Mouse (Mus musculus): Measurements from ENCODE around the gene Olfr1371. TPM values are rescaled to one million over a fixed set of nuclear protein-coding genes. Genes with fewer than 3 reads are reported as not detected.

Olfr1371 gene
- polyA plus RNA-seq, 1 experiment from 2014 or later: not detected

Other genes with a start within 250 kb of the Olfr1371 start
- 102 and 109 TPM in 2 replicates for gene Cdkn2aipnl, start 246.3 kb downstream of the Olfr1371 start, polyA plus RNA-seq (2015; fragmentation: Nextera tagmentation; extraction: Ambion mirVana)
- 214 and 215 TPM in 2 replicates for gene Ube2b, start 213.2 kb downstream of the Olfr1371 start, polyA plus RNA-seq (2015; fragmentation: Nextera tagmentation; extraction: Ambion mirVana)
- gene Cdkl3, start 209.8 kb downstream of the Olfr1371 start, polyA plus RNA-seq (2015; fragmentation: Nextera tagmentation; extraction: Ambion mirVana): 6.5 and 7.0 TPM in 2 replicates
- gene Ppp2ca, start 115.3 kb downstream of the Olfr1371 start, polyA plus RNA-seq (2015; fragmentation: Nextera tagmentation; extraction: Ambion mirVana): 75.7 and 76.9 TPM in 2 replicates
- gene Olfr1373, start 68.5 kb downstream of the Olfr1371 start, polyA plus RNA-seq (2015; fragmentation: Nextera tagmentation; extraction: Ambion mirVana): not detected in 2 replicates
- gene Skp1a, start 18.0 kb upstream of the Olfr1371 start, polyA plus RNA-seq (2015; fragmentation: Nextera tagmentation; extraction: Ambion mirVana): 809 and 814 TPM in 2 replicates
- 41.4 and 52.6 TPM in 2 replicates for gene Tcf7, start 69.0 kb upstream of the Olfr1371 start, polyA plus RNA-seq (2015; fragmentation: Nextera tagmentation; extraction: Ambion mirVana)
- 256 and 265 TPM in 2 replicates for gene Vdac1, start 146.9 kb upstream of the Olfr1371 start, polyA plus RNA-seq (2015; fragmentation: Nextera tagmentation; extraction: Ambion mirVana)
- gene 9530068E07Rik, start 182.4 kb upstream of the Olfr1371 start, polyA plus RNA-seq (2015; fragmentation: Nextera tagmentation; extraction: Ambion mirVana): 221 and 224 TPM in 2 replicates

Data from lung, embryonic 15.5 days (tissue).